In the genomic region with DNA sequence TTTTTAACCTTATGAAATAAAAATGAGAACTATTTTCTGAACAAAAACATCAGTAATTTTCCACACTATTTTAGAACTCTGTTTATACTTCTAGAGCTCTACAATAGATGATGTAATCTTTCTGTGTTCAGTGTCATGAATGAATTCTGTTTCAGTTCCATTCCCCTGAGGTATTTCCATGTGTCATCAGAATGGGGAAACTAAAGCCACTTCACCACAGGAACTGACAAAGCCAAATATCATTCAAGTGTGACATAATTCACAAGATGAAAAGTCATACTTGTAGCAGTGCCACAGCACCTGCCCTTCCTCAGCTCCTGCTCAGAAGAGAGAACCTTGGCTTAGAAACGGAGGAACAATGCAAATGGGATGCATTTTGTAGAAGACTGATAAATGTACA, we compare ENCODE assay signal across 11 mouse cellular contexts.
"Had no signal": no experiment of that assay in that cellular context is flagged by ENCODE, and none has a peak within 500 bp of the region (broad histone marks: within the 10 kb centered on the region; RNA-seq: fewer than 3 reads in every experiment).

No protein-coding gene starts in this region.

- H3K4me3 ChIP-seq: kidney, embryonic 15.5 days; limb, embryonic 13.5 days; neural tube, embryonic 13.5 days had no signal

- H3K27me3 ChIP-seq: kidney, embryonic 15.5 days; limb, embryonic 13.5 days; neural tube, embryonic 13.5 days had no signal

- H3K4me2 ChIP-seq: kidney, embryonic 15.5 days; limb, embryonic 13.5 days; neural tube, embryonic 13.5 days had no signal

- H3K27ac ChIP-seq: kidney, embryonic 15.5 days; limb, embryonic 13.5 days; liver, embryonic 14.5 days; neural tube, embryonic 13.5 days had no signal

- H3K4me1 ChIP-seq: kidney, embryonic 15.5 days; limb, embryonic 13.5 days; neural tube, embryonic 13.5 days had no signal

- H3K9me3 ChIP-seq: kidney, embryonic 15.5 days; limb, embryonic 13.5 days; neural tube, embryonic 13.5 days had no signal

- DNase-seq: kidney, postnatal 14 days; left cerebral cortex, postnatal 4 days; lung, adult 18-20 months; midbrain, embryonic 14.5 days; right cerebral cortex, adult 18-20 months; right cerebral cortex, postnatal 25 days; thymus, postnatal 36 days had no signal

- H3K9ac ChIP-seq: kidney, embryonic 15.5 days; limb, embryonic 13.5 days; liver, embryonic 14.5 days; neural tube, embryonic 13.5 days had no signal

- H3K36me3 ChIP-seq: kidney, embryonic 15.5 days; limb, embryonic 13.5 days; neural tube, embryonic 13.5 days had no signal
